Mouse (Mus musculus) heart, postnatal 36 days (tissue): Measurements from ENCODE around the gene Nek2. TPM values are rescaled to one million over a fixed set of nuclear protein-coding genes. Genes with fewer than 3 reads are reported as not detected.

Experiments
- DNase-seq, 2 experiments: peaks; one replicate each; pipeline ENCODE4 v3.0.0; 2021 to 2022
- intact Hi-C: fragments of 180-260 bp; cut with DNase I; formaldehyde crosslinking; loops from one replicate; pipeline ENCODE4 v1.15.1; 2025
- total RNA-seq, 2 experiments: library from RNA; stranded (reverse); gene quantifications; 2 replicates each; pipeline ENCODE4 v1.2.3; 2021

Nek2 gene
- total RNA-seq: under 1 TPM; 0.53 to 0.70 TPM

- peak; percentile 91 to 94 for DNase-seq
- intact Hi-C loops: no loop called here
These were observed at the start of gene Nek2 for GRCm38 (mm10) chr1:191821326-191822091. TSS of gene Nek2 (plus strand) at chr1:191821444.

- no peak for DNase-seq
- intact Hi-C loops: no loop called here
These were observed 47.1 kb upstream of the Nek2 start for GRCm38 (mm10) chr1:191774106-191774505.

GRCm38 (mm10) chr1:191775116-191775515 is 46.1 kb upstream of the Nek2 start:
- DNase-seq: no peak
- intact Hi-C loops: no loop called here

GRCm38 (mm10) chr1:191777521-191777920 is 43.7 kb upstream of the Nek2 start:
- intact Hi-C loops: no loop called here

GRCm38 (mm10) chr1:191780470-191780869 is 40.8 kb upstream of the Nek2 start:
- intact Hi-C loops: no loop called here
- no peak for DNase-seq

More at GRCm38 (mm10) chr1:191777521-191777920, 43.7 kb upstream of the Nek2 start:
- no peak for DNase-seq

- DNase-seq: no peak
These were observed 36.1 kb upstream of the Nek2 start for GRCm38 (mm10) chr1:191785108-191785507.

GRCm38 (mm10) chr1:191786255-191786654 is 35.0 kb upstream of the Nek2 start:
- intact Hi-C loops: no loop called here
- DNase-seq: no peak

More at GRCm38 (mm10) chr1:191785108-191785507, 36.1 kb upstream of the Nek2 start:
- intact Hi-C loops: no loop called here

- intact Hi-C loops: no loop called here
- DNase-seq: no peak
These were observed 33.9 kb upstream of the Nek2 start for GRCm38 (mm10) chr1:191787379-191787778.

- no peak for DNase-seq
- intact Hi-C loops: no loop called here
These were observed 28.3 kb upstream of the Nek2 start for GRCm38 (mm10) chr1:191792991-191793390.

GRCm38 (mm10) chr1:191793888-191794532 is 27.2 kb upstream of the Nek2 start:
- intact Hi-C loops: no loop called here
- no peak for DNase-seq

GRCm38 (mm10) chr1:191796238-191796896 is 24.9 kb upstream of the Nek2 start:
- no peak for DNase-seq
- intact Hi-C loops: no loop called here

GRCm38 (mm10) chr1:191802093-191802819 is 19.0 kb upstream of the Nek2 start:
- intact Hi-C loops: no loop called here
- DNase-seq: no peak

- DNase-seq: peak in 1 of 2 experiments; percentile 25
These were observed 18.2 kb upstream of the Nek2 start for GRCm38 (mm10) chr1:191802820-191803655.

GRCm38 (mm10) chr1:191804747-191805146 is 16.5 kb upstream of the Nek2 start:
- DNase-seq: no peak
- intact Hi-C loops: no loop called here

More at GRCm38 (mm10) chr1:191802820-191803655, 18.2 kb upstream of the Nek2 start:
- intact Hi-C loops: no loop called here

GRCm38 (mm10) chr1:191805788-191806187 is 15.5 kb upstream of the Nek2 start:
- no peak for DNase-seq
- intact Hi-C loops: no loop called here

- no peak for DNase-seq
- intact Hi-C loops: no loop called here
These were observed 14.5 kb upstream of the Nek2 start for GRCm38 (mm10) chr1:191806740-191807139.

- DNase-seq: no peak
- intact Hi-C loops: no loop called here
These were observed 13.3 kb upstream of the Nek2 start for GRCm38 (mm10) chr1:191807979-191808378.

GRCm38 (mm10) chr1:191808688-191809223 is 12.5 kb upstream of the Nek2 start:
- intact Hi-C loops: no loop called here
- DNase-seq: no peak

- intact Hi-C loops: no loop called here
- DNase-seq: no peak
These were observed 9.5 kb upstream of the Nek2 start for GRCm38 (mm10) chr1:191811774-191812173.
